Comparison of ENCODE assay signal across 14 mouse cellular contexts in the genomic region with DNA sequence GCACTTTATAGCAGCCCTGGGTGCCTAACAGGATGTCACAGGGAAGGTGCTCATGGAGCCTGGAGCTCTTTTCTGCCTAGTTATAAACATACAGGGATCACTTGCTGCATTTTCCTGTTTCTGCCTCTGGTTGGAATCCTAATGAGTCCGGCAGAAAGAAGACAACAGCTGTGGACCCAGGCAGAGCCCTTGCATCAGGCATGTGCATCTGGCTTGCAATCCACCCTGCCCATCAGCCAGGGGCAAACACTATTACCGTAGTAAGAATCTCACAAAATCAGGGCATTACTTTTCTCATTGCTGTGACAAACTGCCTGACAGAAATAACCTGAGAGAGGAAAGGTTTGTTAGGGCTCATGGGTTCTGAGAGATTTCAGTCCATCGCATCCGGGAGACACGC.
DNase-seq lines count a peak whose midpoint lies in the region; TF ChIP-seq lines count a peak whose summit lies in the region.
"Had no signal": no experiment of that assay in that cellular context is flagged by ENCODE, and none has a peak within 500 bp of the region (broad histone marks: within the 10 kb centered on the region; RNA-seq: fewer than 3 reads in every experiment).

No protein-coding gene starts in this region.

- H3K36me3 ChIP-seq in myocyte (ENCODE audit: control insufficient read depth, insufficient read depth), result no peaks in the 10 kb centered on the region
- no peaks in the 10 kb centered on the region for H3K36me3 ChIP-seq in heart, adult 2 months (ENCODE audit: control insufficient read depth, insufficient read depth, low read length)
- H3K36me3 ChIP-seq: G1E had no signal

- no peak for TF ChIP-seq POLR2A in myocyte (IDR thresholded peaks at IDR 0.05; ENCODE audit: insufficient read length, low read depth)
- TF ChIP-seq POLR2A in heart, adult 2 months (IDR thresholded peaks at IDR 0.05; ENCODE audit: insufficient read depth, low read depth, low read length), result no peak

- H3K27ac ChIP-seq in heart, adult 2 months, result no peak overlapping the region

- no peaks in the 10 kb centered on the region for H3K79me2 ChIP-seq in myocyte (ENCODE audit: control insufficient read depth, insufficient read depth)
- H3K79me2 ChIP-seq in heart, adult 2 months (replicated peaks; ENCODE audit: control insufficient read depth, insufficient read depth, low read length), result no peaks in the 10 kb centered on the region

- H3K9ac ChIP-seq in heart, adult 2 months (ENCODE audit: low read depth, low read length), result no peak overlapping the region

- H3K27me3 ChIP-seq in myocyte (ENCODE audit: control insufficient read depth, insufficient read depth, insufficient read length), result peaks cover 22% of the 10 kb centered on the region
- H3K27me3 ChIP-seq in heart, adult 2 months (ENCODE audit: control insufficient read depth, insufficient read depth, low read length), result no peaks in the 10 kb centered on the region

- DNase-seq in heart, adult 2 months, result no peak
- DNase-seq: adrenal gland, adult 2 months; adrenal gland, adult 8-10 months; adrenal gland, postnatal 10 days; adrenal gland, postnatal 14 days; adrenal gland, postnatal 25 days; adrenal gland, postnatal 36 days; B cell, adult 2 months; cerebellum, adult 11 months; cerebellum, adult 11-12 months; cerebellum, adult 18-20 months; cerebellum, adult 2 months had no signal

- no peak overlapping the region for H3K4me3 ChIP-seq in myocyte
- H3K4me3 ChIP-seq in heart, adult 2 months, result no peak overlapping the region

- 75% methylated on average over 5 of the region's 5 CpGs for WGBS in heart, adult 2 months

- H3K4me1 ChIP-seq in heart, adult 2 months (ENCODE audit: control insufficient read depth, insufficient read depth, low read length), result no peaks in the 10 kb centered on the region

- no peak overlapping the region for H3K4me2 ChIP-seq in myocyte (ENCODE audit: low read depth)

- TF ChIP-seq EP300 in heart, adult 2 months (IDR thresholded peaks at IDR 0.05; ENCODE audit: insufficient read depth, low read depth, low read length), result no peak

- intact Hi-C loops in heart, adult 2 months (cut with DNase I), result no loop called here

- no peak overlapping the region for H3ac ChIP-seq in myocyte (ENCODE audit: control insufficient read depth, insufficient read length)

- no peak for TF ChIP-seq CTCF in heart, adult 2 months (IDR thresholded peaks at IDR 0.05)

TF ChIP-seq in myocyte, 11 proteins besides CTCF, POLR2A, EP300 and RAD21:
- TF ChIP-seq MYOG (IDR thresholded peaks at IDR 0.05; ENCODE audit: control insufficient read depth in 1 of 3, insufficient read depth in 1 of 3, insufficient read length in 2 of 3, low read depth in 2 of 3) (peak in 1 of 3 experiments; percentile 51), POLR2AphosphoS2 (IDR thresholded peaks at IDR 0.05; ENCODE audit: insufficient read length, low read depth) (no peak), MYOD1 (IDR thresholded peaks at IDR 0.05; ENCODE audit: control insufficient read depth in 1 of 3, insufficient read length in 2 of 3, low read depth in 2 of 3) (peak in 2 of 3 experiments; percentile 21 to 59), TCF12 (IDR thresholded peaks at IDR 0.05; ENCODE audit: insufficient read depth, poor library complexity, severe bottlenecking) (peak; percentile 30)
